Mouse (Mus musculus) ES-Bruce4 (cell line): ENCODE measurements around the gene Mterf1b.

Experiments
- CTCF ChIP-seq: IDR thresholded peaks from one replicate; pipeline ENCODE4 v1.8.1; 2011; ENCODE audit warnings: low read depth, low read length
- EP300 ChIP-seq: IDR thresholded peaks from 2 replicates; pipeline ENCODE4 v1.6.1; 2011; ENCODE audit warnings: low read depth, low read length; ENCODE audit not compliant: insufficient read depth

DNA sequence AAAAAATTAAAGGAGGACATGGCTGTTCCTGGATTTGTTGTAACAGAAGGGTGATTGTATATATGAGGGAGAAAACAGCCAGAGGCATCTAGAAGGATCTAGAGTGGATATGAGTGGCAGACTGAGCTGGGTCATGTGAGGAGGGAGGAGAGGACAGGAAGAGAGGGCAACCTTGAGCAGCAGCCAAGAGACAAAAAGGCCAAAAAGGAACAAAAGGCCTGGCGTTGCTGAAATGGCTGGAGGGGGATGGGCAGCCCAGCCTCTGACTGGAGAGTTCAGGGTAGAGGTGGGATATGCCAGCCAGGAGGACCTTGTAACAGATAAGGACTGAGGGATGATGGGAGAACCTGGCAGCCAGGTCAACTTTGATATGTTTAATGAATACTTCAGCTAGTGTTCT, 2.9 kb downstream of the Mterf1b start:
- no peak for TF ChIP-seq CTCF
- TF ChIP-seq EP300, result no peak
